Mouse (Mus musculus) neutrophil, adult 5-6 weeks (primary cell): ENCODE data around the gene Gprc5a. TPM values are rescaled to one million over a fixed set of nuclear protein-coding genes. Genes with fewer than 3 reads are reported as not detected.
A peak's percentile ranks its signal among the peaks of the same experiment; 100 is the strongest.

Experiments
- ATAC-seq: fragments of 151-379, 151-347 bp; 2 replicates; pipeline ENCODE4 v1.8.0; 2017; ENCODE audit warnings: mild to moderate bottlenecking, moderate TSS enrichment; ENCODE audit not compliant: insufficient number of reproducible peaks, poor library complexity, low FRiP score, severe bottlenecking; ENCODE audit errors: extremely low read depth
- total RNA-seq: library from RNA; stranded (forward); fragments of 200-1000 nt; gene quantifications from 2 replicates; pipeline ENCODE4 v1.2.3, GENCODE M21; 2017

The Gprc5a gene
- total RNA-seq, 1 experiment from 2014 or later, result 0.23 TPM

- no peak for ATAC-seq
These were observed 2.8 kb downstream of the Gprc5a start for GRCm38 (mm10) chr6:135068221-135068620.

GRCm38 (mm10) chr6:135069856-135070255, 4.4 kb downstream of the Gprc5a start:
- no peak for ATAC-seq

GRCm38 (mm10) chr6:135070347-135070746, 4.9 kb downstream of the Gprc5a start:
- no peak for ATAC-seq

- ATAC-seq, result no peak
These were observed 9.0 kb downstream of the Gprc5a start for GRCm38 (mm10) chr6:135074405-135074947.

DNA sequence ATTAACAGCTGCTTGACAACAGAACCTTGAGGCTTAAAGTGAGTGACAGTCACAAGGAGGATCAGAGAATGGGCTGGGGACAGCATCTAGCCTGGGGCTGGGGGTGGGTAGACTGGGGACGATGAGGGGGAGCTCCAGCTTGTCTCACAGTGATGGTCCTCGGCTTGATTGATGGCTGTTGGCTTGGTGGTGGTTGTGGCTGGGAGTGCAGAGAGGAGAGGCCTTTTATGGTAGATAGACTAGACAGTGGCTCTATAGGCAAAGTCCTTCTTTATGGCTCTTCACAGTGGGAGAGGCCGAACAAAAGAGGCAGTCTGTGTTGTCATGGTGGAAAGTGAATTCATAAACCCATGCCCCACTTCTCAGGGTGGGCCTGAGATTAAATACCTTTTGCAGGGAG, 10.8 kb downstream of the Gprc5a start:
- no peak for ATAC-seq

DNA sequence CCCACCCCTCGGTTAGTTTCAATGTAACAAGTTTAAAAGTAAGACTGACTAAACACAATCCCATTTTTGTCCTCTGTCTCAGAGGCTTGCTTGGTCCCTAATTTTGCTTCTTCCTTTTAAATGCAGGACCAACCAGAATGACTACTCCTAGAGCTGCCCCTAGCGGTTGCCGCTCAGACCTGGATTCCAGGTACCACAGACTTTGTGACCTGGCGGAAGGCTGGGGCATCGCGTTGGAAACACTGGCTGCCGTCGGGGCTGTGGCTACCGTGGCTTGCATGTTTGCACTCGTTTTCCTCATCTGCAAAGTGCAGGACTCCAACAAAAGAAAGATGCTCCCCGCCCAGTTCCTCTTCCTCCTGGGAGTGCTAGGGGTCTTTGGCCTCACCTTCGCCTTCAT, 13.0 kb downstream of the Gprc5a start:
- no peak for ATAC-seq

DNA sequence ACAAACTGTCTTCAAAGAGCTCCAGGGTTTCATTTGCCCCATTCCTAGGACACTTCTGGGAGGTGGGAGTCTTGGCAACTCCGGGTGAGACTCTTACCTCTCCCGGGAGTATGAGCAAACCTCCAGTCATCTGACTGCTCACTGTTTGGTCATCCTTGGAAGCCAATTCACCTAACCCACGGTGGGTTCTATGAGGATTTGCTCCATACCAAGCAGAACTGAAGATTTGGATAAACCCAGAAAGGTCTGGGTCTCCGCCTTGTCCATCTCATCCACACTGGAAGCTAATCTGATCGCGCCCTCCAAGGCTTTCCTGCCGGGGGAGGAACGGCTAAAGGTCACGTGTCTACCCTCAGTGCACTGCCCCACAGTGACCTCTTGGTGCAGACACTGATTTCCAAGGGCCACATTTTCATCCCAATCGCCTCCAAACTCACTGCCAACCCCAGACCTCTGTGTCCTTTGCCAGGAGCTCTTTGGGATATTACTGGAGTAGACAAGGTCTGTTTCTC, 18.6 kb downstream of the Gprc5a start:
- no peak for ATAC-seq

DNA sequence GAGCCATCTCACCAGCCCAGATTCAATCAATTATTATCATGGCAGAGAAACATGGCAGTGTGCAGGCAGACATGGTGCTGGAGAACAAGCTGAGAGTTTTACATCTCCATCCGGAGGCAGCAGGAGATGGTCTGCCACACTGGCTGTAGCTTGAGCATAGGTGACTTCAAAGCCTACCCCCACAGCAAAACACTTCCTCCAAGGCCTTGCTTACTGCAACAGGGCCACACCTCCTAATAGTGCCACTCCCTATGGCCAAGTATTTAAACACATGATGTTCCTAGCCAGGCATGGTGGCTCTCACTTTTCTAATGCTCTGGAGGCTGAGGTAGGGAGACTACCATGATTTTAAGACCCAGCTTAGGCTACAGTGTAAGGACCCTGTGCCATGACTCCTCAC, 20.3 kb downstream of the Gprc5a start:
- no peak for ATAC-seq

GRCm38 (mm10) chr6:135087721-135088451, 22.4 kb downstream of the Gprc5a start:
- peak; percentile 57; the same call in 1 of the 2 replicates for ATAC-seq

DNA sequence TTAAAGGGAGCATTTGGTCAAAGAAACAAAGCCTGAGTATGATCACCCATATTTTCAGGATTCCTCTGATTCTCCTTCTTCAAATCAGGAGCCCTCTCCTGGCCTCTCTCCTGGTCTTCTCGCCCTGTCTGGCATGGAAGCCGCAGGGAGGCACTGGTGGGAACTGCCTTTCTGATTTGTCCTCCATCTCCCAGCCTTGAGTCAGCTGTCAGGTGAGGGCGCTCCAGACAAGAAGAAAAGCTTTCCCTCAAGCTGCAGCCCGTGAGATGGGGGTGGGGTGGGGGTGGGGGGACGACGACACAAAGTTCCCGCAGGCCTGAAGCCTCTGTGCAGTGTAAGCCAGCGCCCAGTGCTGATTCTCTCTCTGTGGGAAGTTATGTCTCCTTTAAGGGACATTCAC, 24.3 kb downstream of the Gprc5a start:
- no peak for ATAC-seq

DNA sequence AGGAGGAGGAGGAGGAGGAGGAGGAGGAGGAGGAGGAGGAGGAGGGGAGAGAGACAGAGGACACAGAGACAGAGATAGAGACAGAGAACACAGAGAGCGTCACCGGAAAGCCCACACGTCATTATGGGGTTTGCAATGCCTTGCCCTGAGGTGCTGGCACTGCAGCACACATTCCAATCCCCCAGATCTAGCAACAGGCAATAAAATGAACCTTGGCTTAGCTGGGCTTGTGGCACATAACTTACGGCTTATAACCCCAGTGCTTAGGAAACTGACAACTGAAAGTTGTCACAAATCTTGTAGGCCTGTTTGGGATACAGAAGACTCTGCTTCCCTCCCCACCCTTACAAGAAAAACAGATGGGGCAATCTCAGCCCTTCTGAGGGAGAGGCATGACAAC, 25.2 kb downstream of the Gprc5a start:
- no peak for ATAC-seq

GRCm38 (mm10) chr6:135092798-135093470, 27.5 kb downstream of the Gprc5a start:
- no peak for ATAC-seq

DNA sequence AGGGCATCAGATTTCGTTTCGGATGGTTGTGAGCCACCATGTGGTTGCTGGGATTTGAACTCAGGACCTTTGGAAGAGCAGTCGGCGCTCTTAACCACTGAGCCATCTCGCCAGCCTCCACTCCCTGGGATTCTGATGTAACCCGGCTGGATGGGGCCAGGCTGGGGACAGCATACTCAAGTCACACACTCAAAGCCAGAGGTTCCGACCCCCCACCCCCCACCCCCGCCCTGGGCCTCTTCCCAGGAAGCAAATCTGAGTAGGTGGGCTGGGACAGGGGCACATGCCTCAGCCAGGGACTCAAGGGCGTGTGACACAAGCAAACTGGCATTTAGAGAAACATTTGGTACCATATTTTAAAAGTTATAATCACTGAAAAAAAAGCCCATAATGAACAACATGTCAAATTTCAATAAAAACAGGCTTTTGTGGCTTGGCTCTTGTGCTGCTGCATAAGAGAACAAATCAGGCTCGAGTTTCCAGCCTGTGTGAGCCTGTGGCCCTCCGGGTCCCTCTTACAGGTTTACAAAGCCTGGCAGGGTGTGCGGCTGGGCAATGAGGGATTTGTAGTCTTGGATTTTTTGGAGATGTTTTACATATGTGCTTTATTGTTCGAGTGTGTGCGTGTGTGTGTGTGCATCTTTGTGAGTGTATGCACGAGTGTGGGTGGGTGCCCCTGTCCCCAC, 35.5 kb downstream of the Gprc5a start:
- no peak for ATAC-seq

- no peak for ATAC-seq
These were observed 37.4 kb downstream of the Gprc5a start for GRCm38 (mm10) chr6:135102736-135103303.

- ATAC-seq, result no peak
These were observed 41.6 kb downstream of the Gprc5a start for GRCm38 (mm10) chr6:135107014-135107413.

DNA sequence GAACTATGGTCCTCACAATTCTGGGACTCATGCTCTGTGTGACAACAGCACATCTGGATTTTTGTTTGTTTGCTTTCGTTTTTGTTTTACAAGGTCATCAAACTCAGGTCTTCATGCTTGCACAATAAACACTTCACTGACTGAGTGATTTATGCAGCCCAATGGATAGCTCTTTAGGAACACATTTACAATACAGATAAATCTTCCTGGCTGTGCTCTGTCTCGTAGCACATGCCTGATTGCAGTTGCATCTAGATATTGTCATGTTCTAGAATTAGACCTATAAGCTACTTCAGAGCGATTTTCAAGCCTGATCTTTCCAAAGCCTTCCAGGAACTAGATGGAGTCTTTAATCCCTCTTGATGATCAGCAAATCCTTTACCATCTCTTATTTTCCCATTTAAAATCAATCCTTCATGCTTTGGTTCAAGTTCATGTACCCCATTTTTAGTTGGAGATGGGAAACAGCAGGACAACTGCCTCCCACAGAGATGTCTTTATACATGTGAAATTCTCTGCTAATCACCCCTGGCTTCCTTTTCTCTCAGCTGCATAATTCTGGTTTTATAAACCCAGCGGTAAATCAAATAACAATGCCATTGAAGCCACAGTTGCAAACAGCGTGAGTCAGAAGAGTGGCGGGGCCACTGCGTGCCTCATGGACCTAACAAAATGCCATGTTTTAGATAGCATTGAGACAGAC, 47.1 kb downstream of the Gprc5a start:
- ATAC-seq, result no peak

DNA sequence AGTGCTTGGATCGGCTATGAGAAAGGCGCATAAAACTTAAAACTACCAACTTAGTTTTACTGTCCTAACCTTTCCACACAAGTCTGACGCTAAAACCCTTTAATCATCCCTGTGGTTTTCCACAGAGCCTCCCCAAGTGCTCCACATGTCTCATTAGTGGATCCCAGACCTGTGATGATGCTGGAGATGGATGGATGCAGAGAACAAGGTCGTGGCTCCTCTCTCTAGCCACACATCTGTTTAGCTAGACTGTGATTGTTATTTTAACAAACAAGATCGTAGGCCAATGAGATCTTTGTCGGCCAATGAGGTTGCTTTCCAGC, 47.6 kb downstream of the Gprc5a start:
- no peak for ATAC-seq

DNA sequence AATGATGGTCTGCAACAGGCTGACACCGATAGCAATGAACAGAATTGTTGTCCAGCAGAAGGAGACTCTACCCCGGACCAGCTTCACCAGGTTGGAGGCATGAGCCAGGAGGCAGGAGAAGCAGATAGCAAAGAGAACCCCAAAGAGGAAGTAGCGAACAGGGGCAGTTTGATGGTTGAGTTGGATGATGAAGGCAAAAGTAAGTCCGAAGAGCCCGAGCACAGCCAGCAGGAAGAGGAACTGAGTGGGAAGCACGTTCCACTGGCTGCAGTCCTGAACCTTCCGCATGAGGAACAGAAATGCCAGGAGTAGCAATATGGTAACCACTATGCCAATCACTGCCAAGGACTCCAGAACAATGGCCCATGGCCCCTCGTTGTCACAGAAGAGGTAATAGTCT, 51.0 kb downstream of the Gprc5a start:
- ATAC-seq, result no peak

- ATAC-seq, result no peak
These were observed 52.7 kb downstream of the Gprc5a start, which contains the start of gene Gprc5d for GRCm38 (mm10) chr6:135118183-135118582. Gene Gprc5d, minus strand, starts transcription at chr6:135118283.
